Comparison of ENCODE assay signal across 22 mouse cellular contexts in genomic region chr13:52125037-52125436, GRCm38 (mm10).
A peak's percentile ranks its signal among the peaks of the same experiment; 100 is the strongest.
DNase-seq lines count a peak whose midpoint lies in the region; TF ChIP-seq lines count a peak whose summit lies in the region.
"Had no signal": no experiment of that assay in that cellular context is flagged by ENCODE, and none has a peak within 500 bp of the region (broad histone marks: within the 10 kb centered on the region; RNA-seq: fewer than 3 reads in every experiment).

No protein-coding gene starts in this region.

- H3K79me2 ChIP-seq in myocyte (ENCODE audit: control insufficient read depth, insufficient read depth): no peaks in the 10 kb centered on the region

- no peak for TF ChIP-seq POLR2A in myocyte (IDR thresholded peaks at IDR 0.05; ENCODE audit: insufficient read length, low read depth)

- H3K4me3 ChIP-seq in layer of hippocampus, adult 2 months: no peak overlapping the region
- H3K4me3 ChIP-seq in myocyte: no peak overlapping the region
- H3K4me3 ChIP-seq: embryonic facial prominence, embryonic 13.5 days; forebrain, embryonic 13.5 days; heart, embryonic 15.5 days; intestine, embryonic 15.5 days had no signal

- no peak overlapping the region for H3K4me2 ChIP-seq in myocyte (ENCODE audit: low read depth)
- H3K4me2 ChIP-seq: embryonic facial prominence, embryonic 13.5 days; forebrain, embryonic 13.5 days; heart, embryonic 11.5 days; heart, embryonic 15.5 days; hindbrain, embryonic 14.5 days; intestine, embryonic 15.5 days had no signal

- peak; percentile 42 for DNase-seq in adrenal gland, postnatal 10 days
- no peak for DNase-seq in adrenal gland, adult 8-10 months
- DNase-seq in layer of hippocampus, adult 2 months (ENCODE audit: low spot score in 2 of 2): peak; percentile 5 to 15
- DNase-seq in layer of hippocampus, postnatal 10 days (ENCODE audit: low spot score in 2 of 2): no peak
- DNase-seq in adipocyte (ENCODE audit: low spot score): peak; percentile 88
- DNase-seq in heart, adult 8-10 months (ENCODE audit: low spot score): no peak
- DNase-seq: cerebellum, adult 18-20 months; cerebellum, adult 9-11 months; cerebellum, postnatal 36 days; forebrain, postnatal 0 days; gastrocnemius, postnatal 36 days; heart, adult 18-20 months; heart, postnatal 14 days had no signal

- no peak for TF ChIP-seq CTCF in layer of hippocampus, adult 2 months (conservative IDR thresholded peaks at IDR 0.05)

- H3ac ChIP-seq in myocyte (ENCODE audit: control insufficient read depth, insufficient read length): no peak overlapping the region

- no peaks in the 10 kb centered on the region for H3K36me3 ChIP-seq in myocyte (ENCODE audit: control insufficient read depth, insufficient read depth)
- H3K36me3 ChIP-seq: embryonic facial prominence, embryonic 13.5 days; heart, embryonic 15.5 days; intestine, embryonic 15.5 days had no signal

- H3K27ac ChIP-seq in layer of hippocampus, adult 2 months: no peak overlapping the region
- H3K27ac ChIP-seq: embryonic facial prominence, embryonic 13.5 days; forebrain, embryonic 13.5 days; heart, embryonic 15.5 days; hindbrain, embryonic 14.5 days; intestine, embryonic 15.5 days had no signal

- H3K27me3 ChIP-seq in myocyte (ENCODE audit: control insufficient read depth, insufficient read depth, insufficient read length): no peaks in the 10 kb centered on the region
- H3K27me3 ChIP-seq: CH12.LX; embryonic facial prominence, embryonic 13.5 days; forebrain, embryonic 13.5 days; intestine, embryonic 15.5 days; Patski had no signal

TF ChIP-seq in myocyte, 11 proteins besides CTCF, POLR2A, EP300 and RAD21:
- TF ChIP-seq TCF12 (IDR thresholded peaks at IDR 0.05; ENCODE audit: insufficient read depth, poor library complexity, severe bottlenecking): no peak
- no peak for TF ChIP-seq POLR2AphosphoS2 (IDR thresholded peaks at IDR 0.05; ENCODE audit: insufficient read length, low read depth)
- TF ChIP-seq MYOG (IDR thresholded peaks at IDR 0.05; ENCODE audit: control insufficient read depth in 1 of 3, insufficient read depth in 1 of 3, insufficient read length in 2 of 3, low read depth in 2 of 3): no peak
- no peak for TF ChIP-seq MYOD1 (IDR thresholded peaks at IDR 0.05; ENCODE audit: control insufficient read depth in 1 of 3, insufficient read length in 2 of 3, low read depth in 2 of 3)
- TF ChIP-seq SRF (IDR thresholded peaks at IDR 0.05; ENCODE audit: control insufficient read depth, insufficient read length, low read depth): no peak
- TF ChIP-seq TCF3 (IDR thresholded peaks at IDR 0.05; ENCODE audit: insufficient read length, low read depth): no peak
- TF ChIP-seq CEBPB (IDR thresholded peaks at IDR 0.05; ENCODE audit: insufficient read depth, poor library complexity, severe bottlenecking): 0 out of 2 replicates have a peak, but pooled peaks have one; percentile 38

Comparison
In these comparisons a context has a peak if more than half of its experiments do, and no peak if none do; other contexts are left out.
1. DNase-seq: peak in adrenal gland, postnatal 10 days (single experiment), layer of hippocampus, adult 2 months (2 of 2) and adipocyte (single experiment); none in adrenal gland, adult 8-10 months (single experiment), layer of hippocampus, postnatal 10 days (0 of 2) and heart, adult 8-10 months (single experiment).